Mouse (Mus musculus) adrenal gland, adult 8-10 months (tissue): ENCODE data around the gene Sult1a1. TPM values are rescaled to one million over a fixed set of nuclear protein-coding genes. Genes with fewer than 3 reads are reported as not detected.

Source experiments
- DNase-seq: peaks from one replicate; pipeline ENCODE4 v3.0.0; 2022
- total RNA-seq, 4 experiments: library from RNA; stranded (reverse); gene quantifications; 2 replicates each; pipeline ENCODE4 v1.2.4; 2022

Gene Sult1a1
- 10 to 100 TPM; 33.4 to 42.0 (median 40.2) TPM for total RNA-seq

DNA sequence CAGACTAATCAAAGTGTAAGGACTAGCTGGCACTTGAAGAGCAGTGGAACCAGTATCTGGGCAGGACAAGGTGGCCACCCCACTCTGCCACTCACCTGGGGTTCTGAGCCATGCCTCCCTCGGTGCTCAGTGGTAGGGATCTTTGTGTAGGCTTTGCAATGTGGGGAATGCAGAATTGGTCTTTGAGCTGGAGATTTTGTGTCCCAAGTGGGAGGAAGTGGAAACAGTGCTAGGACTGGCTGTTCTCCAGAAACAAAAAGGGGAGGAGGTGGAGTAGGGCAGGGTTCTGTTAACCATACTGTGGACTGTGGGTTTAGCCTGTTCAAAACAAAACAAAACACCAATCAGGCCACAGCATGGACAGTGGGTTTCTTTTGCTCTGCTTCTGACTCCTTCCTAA, at the start of gene Sult1a1:
TSS of gene Sult1a1 (minus strand) at position 226 of the 400 bp plus-strand sequence.
- no peak for DNase-seq

DNA sequence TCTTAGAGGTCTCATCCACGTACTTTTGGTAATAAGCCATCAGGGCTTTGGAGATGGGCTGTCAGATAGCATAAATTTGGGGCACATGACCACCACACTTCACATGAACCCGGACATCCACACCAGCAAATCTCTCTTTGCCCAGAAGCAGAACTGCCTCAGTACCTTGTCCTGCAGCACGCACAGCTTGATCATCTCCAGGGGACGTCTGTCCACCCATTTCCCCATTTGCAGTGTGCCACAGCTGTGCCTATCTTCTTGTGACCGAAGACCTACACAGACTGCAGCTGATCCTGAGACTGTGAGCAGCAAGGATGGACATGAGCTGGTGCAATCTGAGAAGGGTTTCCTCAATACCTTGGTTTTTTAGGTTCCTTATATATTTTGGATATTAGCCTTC, 49.4 kb upstream of the Sult1a1 start:
- DNase-seq = no peak

DNA sequence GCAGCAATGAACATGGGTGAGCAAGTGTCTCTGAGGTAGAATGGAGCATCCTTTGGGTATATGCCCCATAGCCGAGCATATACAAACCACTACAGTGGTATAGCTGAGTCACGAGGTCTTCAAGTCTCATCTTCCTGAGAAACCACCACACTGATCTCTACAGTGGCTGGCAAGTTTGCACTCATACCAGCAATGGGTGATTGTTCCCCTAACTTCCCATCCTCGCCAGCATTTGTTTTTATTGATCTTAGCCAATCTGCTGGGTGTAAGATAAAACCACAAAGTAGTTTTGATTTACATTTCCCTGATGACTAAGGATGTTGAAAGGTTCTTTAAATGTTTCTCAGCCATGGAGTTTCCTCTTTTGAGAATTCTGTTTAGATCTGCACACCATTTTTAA, 48.8 kb upstream of the Sult1a1 start:
- no peak for DNase-seq

DNA sequence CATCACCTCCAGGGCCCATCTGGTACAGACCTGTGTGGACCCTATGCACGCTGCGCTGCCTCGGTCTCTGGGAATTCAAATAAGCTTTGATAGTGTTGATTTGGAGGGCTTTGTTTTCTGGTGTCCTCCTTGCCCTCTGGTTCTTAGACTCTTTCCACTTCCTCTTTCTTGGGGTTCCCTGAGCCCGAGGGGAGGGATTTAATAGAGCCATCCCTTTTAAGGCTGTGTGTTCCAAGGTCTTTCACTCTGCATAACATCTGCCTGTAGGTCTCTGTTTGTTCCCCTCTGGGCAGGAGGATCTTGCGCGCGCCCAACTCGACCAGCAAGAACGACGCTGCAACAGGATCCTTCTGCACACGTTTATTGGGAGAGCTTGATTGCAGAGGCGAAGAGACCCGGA, 45.4 kb upstream of the Sult1a1 start:
- no peak for DNase-seq

DNA sequence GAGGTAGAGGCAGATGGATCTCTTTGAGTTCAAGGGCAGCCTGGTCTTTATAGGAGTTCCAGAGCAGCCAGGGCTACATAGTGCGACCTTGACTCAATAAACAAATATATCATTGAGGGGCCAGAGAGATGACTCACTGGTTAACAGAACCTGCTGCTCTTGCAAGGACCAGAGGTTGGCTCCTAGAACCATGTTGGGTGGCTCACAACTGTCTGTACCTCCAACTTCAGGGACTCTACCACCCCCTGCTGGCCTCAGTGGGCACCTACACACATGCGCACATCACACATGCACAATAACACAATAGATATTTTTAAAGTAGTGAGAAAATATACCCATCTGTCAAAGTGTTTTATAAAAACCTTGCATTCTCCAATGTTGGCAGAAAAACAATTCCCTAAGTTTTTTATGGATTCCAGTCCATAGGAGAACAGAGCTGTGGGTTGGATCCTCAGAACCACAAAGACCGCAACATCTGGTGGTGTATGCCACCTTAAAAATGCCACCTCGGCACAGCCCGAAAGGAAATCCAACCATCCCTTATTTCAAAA, 42.6 kb upstream of the Sult1a1 start:
- DNase-seq = no peak

DNA sequence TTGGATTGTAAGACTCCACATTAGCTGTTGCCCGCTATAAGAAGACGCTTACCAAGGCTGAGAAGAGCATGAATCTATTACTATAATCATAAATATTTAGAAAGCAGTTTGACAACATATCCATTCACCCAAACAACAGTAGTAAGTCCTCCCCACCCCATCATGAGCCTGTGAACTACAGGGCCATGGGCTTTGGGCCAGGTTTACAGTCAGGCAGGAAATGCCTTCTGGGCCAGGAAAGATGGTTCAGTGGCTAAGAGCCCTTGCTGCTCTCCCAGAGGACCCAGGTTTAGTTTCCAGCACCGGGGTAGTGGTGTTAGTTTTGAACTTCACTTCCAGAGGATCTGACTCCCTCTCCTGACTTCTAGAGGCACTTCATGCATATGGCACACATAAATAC, 41.3 kb upstream of the Sult1a1 start:
- no peak for DNase-seq

DNA sequence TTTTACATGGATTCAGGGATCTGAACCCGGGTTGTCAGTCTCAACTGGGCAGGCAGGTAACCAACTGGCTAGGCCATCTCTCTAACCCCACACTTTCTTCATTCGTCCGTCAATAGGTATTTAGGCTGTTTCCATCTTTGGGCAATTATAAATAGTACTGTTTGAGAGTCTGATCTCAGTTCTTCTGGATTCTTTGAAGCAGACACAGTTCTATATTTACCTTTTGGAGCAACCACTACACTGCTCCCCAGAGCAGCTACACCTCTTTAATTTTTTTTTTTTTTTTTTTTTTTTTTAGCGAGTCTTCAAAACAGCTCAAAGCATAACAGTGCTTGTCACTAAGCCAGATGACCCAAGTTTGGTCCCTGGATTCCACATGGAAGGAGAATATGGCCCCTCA, 39.4 kb upstream of the Sult1a1 start:
- no peak for DNase-seq

DNA sequence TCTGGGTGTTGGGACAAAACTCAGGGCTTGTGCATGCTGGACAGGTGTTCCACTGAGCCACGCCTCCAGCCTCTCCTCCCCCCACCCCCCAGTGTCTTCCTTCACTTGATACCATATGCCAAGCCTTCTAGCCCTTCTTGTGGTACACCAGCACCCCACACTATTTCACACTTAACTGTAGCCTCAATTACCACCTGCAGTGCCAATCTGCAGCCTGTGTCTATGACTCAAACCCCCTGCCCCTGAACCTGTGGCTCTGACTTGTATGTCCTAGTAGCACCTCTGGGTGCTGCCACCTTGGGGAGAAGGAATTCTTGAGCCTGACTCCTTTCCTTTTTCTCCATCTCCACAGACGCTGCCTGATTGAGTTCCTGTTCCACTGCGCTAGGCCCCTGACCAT, 35.7 kb upstream of the Sult1a1 start:
- DNase-seq = no peak

DNA sequence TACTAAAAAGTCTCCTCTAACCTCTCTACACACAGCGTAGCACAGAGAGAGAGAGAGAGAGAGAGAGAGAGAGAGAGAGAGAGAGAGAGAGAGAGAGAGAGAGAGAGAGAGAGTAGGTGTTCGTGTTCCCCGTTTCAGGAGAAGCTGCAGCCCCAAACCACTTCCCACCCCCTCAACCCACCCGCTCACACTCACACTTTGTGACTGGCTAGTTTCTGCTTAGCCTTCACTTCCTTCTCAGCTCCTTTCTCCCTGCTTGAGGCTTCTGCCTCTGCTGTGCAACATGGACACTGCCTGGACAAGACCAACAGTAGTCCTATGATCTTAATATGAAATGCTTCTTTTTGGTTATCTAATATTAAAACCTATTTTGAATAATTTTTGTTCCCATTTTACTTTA, 34.0 kb upstream of the Sult1a1 start:
- DNase-seq = no peak

DNA sequence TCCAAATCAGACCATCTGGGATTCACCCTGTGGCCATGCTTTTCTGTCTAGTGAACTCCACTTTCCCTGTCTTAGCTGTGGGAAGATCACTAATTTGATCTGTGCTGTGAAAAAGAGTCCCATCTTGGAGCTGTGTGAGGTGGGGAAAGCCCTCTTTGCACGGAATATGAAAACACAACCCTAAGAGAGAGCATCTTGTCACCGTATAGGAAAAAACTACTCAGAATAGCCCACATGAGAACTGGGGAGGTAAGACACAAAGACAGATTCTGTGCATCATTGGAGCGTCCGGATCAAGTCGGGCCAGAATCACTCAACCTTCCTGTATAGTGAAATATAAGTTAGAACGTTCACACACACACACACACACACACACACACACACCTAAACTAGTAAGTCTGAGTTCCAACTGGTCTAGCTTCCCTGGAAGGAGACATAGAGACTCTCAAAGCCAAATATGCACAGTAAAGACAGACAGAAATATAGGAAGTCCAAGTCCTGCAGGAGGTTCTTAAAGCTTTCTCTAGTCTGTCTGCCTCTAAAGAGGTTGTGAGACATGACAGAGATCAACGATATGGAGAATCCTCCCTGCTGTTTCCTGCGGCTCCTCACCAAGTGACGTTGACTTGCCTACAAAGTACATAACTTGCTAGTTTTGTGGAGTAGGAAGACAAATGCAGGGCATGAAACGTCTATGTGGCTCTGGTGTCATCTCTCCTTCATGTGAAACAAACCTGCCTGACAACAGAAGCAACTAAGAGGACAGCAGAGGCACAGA, 32.1 kb upstream of the Sult1a1 start:
- no peak for DNase-seq

DNA sequence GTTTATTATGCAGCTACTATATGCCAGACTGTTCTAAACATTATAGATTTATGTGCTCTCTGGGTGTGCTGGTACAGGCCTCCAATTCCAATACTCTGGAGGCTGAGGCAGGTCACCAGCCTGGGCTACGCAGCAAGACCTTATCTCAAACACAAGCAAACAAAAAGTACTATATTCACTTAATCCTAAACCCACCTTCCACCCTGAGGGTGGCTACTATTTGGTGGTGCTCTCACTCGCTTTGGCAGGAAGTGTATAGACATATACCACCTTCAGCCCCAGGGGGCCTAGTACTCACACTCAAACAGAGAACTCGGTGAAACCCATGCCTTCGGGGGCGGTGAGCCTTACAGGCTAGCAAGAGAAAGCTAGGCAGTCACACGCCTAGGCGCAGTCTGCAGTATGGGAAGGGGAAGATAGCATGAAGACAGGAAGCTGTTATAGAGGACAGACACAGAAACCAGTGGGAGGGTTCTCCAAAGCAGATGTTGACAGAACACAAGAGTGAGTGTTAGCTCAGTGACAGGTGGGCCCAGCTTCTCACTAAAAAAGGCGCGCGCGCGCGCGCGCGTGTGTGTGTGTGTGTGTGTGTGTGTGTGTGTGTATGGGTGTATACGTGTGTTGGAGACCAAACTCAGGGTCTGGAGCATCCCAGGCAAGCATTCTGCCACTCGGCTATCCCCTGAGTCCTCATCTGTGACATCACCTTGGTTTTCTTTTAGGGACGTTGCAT, 31.4 kb upstream of the Sult1a1 start, which contains the start of gene Coro1a:
TSS of gene Coro1a (minus strand) at position 346 of the 733 bp plus-strand sequence.
- no peak for DNase-seq

DNA sequence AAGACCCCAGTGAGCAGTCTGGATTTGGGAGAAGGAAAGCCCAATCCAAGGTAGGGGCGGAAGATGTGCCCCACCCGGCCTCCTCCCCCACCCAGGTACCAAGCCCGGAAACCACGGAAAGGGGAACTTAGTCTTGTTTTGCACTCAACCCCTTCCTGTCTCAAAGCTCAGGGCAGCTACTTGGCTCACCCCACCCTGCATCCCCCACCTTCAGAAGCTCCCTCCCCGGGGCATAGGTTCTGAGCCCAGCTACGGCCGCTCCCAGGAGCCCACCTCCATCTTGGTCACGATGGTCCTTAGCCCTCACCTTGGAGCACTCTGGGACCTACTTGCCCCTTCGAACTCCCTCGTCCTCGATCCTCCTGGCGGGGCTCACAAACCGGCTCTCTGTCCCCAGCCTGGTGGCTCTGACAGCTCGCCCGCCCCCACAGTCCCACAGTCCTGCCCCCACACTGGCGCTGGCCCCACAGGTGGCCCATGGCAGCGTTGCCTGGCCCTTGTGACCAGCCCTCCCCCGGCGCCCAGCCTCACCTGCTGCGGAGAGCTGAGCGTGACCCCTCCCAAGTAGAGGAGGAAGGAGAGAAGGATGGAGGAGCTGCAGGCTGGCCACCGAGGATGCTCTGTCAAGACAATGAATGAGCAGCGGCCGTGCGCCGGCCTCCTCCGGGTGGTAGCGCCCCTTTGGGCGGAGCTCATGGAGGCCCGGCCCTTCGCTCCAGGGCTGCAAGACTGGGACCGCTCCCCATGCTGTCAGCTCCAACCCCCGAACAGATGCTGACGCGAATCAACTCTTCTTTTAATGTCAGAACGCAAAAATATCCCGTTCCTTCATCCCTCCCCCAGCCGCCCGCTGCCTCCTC, 28.1 kb upstream of the Sult1a1 start:
- no peak for DNase-seq

DNA sequence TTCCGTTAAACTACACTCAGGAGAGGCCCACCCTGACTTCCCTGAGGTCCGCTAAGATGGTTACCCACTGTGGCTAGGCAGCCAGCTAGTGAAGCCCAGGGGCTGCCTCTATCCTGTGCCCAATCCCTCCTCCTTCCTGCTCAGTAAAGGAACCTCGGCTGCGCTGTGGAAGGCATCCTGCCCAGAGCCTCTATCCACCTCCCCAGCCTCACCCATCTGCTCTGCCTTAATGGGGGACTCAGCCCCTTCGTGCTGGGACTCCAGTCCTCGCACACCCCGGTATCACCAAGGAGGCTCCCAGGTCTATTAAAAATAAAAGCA, 27.5 kb upstream of the Sult1a1 start:
- DNase-seq = no peak

DNA sequence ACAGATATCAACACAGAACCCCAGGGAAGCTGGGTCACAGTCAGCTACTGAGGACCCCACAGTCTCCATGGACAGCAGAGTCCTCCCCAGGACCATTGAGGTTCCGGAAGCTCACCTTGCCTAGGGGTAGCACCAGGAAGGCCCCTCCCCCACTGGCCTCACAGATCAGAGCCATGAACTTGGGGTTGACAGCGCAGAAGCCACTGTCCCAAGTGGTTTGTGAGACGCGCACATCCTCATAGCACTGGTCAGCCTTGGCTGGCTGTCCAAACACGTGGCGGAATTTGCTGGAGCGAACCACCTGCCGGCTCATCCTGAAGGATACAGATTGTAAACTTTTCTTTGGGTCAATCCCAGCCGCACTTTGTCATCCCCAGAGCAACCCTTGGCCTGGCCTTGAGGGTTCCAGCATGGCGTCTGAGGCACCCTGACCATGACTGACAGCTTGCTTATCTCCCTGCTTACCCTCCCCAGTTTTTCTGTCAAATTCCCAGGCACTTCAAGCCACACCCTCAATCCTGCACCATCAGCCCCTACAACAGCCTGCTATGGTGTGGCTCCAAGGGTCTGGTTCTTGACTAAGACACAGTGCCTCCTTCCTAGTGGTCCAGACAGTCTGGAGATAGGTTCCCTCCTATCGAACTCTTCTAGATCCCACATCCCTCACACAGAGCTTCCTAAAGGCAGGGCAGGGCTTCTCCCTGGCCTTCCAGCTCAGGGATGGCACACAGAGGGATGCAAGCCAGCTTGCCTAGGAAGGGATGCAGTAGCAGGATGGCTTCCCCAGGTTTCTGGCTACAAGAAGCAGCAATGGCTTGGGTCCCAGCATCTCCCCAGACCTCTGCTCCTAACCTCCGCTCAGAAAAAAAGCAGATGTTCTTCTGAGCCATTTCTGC, 26.9 kb upstream of the Sult1a1 start:
- no peak for DNase-seq

DNA sequence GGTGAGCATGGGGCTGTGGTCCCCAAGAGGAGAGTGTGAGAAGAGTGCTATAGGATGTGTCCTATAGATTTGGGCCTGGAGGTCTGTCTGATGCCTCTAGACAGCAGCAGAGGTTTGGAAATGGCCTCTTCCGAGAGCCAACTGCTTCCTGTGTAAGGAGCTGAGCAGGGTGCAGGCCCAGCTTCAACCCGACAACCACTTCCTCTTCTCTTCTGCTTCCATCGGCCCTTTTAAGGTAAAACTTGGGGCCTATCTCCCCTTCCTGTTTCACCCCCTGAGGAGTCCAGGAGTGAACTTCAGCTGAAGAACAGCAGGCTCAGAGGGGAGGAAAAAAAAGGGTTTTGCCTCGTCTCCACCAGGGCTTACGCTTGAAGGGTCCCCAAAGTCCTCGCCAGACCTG, 26.1 kb upstream of the Sult1a1 start:
- no peak for DNase-seq

DNA sequence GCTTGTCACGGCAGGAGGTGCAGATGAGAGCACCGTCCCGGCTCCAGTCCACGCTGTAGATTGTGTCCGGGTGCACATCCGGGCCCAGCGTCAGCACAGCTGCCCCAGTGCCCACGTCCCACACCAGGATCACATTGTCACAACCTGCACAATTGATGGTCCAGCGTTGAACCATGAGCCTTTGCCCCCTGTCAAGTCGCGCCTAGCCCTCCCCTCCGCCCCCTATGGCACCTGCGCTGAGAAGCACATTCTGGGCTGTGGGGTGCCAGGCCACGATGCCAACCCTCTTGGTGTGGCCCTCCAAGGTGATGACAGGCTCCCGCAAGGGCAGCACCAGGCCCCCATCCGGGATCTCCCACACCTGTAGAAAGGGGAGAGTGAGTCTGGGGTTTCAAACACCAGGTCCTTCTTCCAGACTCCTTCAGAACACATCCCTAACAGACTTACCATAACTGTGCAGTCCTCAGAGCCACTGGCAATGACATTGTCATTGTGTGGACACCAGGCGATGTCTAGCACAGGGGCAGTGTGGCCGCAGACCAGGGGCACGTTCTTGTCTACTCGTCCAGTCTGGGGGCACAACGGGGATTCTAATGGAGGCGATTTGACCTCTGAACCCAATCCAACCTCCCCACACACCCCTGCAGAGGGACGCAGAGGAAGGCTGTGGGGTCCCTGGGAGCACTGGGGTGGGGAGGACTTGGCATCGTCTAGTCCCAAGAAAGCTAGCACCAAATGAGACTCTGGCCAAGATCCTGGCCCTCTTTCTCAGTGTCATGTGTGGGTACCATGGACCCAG, 25.5 kb upstream of the Sult1a1 start:
- DNase-seq = no peak

DNA sequence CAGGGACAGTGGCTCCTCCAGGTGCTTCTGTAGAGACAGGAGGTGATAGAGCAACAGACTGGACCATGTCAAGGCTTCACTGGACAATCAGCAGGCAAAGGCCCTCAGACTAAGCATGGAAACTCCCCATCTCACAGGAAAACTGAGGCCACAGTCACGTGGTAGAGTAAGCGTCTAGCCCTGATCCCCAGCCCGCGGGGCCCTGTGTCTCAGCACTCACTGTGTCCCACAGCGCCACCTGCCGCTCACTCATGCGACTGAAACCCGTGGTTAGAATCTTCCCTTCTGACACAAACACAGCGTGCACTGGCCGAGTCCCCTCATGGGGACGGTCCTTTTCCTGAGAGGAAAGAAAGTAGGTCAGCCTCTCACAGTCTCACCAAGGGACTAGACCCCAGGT, 24.8 kb upstream of the Sult1a1 start:
- DNase-seq = peak; percentile 72

DNA sequence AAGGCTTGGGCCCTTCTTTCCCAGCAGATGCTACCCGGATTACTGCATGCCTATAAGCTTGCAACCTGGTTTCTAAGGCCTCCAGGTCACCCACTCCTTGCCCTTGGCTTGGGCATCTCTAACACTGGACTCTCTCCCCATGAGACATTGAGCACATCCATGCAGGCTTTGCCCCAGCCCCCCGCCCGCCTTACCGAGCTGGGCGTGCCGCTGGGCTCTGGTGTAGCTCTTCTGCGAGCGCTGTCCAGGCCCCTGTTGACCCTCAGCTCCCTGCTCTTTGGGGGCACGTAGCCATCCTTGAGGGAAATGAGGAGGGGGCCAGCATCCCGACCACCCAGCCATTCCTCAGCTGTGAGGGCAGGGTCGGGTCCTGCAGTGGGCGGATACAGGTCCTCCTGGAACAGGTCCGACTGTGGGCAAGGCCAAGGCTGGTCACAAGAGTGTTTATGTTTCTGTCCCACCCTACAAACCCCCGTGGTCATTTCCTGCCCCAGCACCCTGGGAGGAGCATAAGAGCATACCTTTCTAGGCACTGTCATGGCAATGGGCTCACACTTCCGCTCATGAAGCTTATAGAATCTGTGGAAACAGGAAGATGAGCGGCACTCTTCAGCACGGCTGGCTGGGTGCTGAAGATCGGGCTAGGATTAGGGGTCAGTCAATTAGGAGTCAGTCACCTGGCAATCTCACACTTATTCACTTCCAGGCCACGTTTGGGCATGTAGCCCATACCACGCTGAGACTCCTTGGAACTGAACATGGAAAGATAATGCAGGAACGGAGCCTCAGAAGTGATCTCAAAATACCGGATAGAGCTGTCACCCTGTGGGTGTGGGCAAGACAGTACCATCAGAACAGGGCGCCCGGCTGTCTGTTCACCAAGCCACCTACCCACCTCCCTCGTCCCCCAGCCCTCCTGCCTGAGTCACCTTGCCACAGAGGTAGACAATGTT, 24.1 kb upstream of the Sult1a1 start:
- no peak for DNase-seq

DNA sequence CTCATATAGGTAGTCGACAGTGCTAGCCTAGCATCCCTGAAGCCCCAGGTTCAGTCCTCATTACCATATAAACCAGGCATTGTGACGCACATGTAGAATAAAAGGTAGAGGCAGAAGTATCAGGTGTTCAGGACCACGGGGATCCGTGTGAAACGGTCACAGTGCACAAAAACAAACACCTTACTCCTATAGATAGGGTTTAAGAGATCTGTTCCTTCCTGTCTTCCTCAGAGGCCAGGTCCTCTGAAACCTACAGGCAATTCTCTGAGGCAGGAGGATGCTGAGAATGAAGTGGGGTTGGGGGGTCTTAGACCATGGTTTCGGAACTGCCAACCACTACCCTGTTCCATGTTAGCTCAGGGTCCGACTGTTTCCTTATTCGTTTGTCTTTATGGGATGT, 21.6 kb upstream of the Sult1a1 start:
- DNase-seq = no peak

DNA sequence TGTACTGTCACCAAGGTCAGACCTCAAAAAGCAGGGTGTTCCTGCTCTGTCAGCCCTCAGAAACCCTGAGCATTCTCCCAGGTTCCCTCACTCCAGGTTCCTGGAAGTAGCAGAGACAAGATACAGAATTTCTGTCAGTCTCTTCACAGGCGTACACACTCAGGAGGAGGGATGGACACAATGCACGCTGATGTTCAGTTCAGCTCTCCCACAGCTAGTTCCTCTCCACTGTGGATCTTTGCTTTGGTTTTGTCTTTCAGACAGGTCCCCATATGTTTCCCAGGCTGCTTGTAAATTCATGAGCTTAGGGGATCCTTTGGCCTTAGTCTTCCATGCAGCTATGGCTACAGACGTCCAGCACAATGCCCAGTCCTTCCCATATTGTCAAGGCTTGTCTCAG, 20.7 kb upstream of the Sult1a1 start:
- DNase-seq = no peak
